Mouse (Mus musculus) megakaryocyte, embryonic 14.5 days (primary cell): ENCODE data around the gene Kcna7.

Experiments used
- FLI1 ChIP-seq: IDR thresholded peaks from 2 replicates; pipeline ENCODE4 v1.6.1; 2012; ENCODE audit warnings: low read length, inconsistent platforms, mixed read lengths
- GATA1 ChIP-seq: IDR thresholded peaks from 3 replicates; pipeline ENCODE4 v1.6.1; 2012; ENCODE audit warnings: mixed read lengths, low read length, inconsistent platforms, borderline replicate concordance

- TF ChIP-seq GATA1 (no peak), FLI1 (no peak)
Observed at GRCm38 (mm10) chr7:45437046-45437445, 31.6 kb downstream of the Kcna7 start.
